Mouse (Mus musculus): Measurements from ENCODE around the gene Trim67. TPM values are rescaled to one million over a fixed set of nuclear protein-coding genes. Genes with fewer than 3 reads are reported as not detected.

Trim67 gene
- polyA plus RNA-seq, 1 experiment from 2014 or later = 30.8 TPM

DNA sequence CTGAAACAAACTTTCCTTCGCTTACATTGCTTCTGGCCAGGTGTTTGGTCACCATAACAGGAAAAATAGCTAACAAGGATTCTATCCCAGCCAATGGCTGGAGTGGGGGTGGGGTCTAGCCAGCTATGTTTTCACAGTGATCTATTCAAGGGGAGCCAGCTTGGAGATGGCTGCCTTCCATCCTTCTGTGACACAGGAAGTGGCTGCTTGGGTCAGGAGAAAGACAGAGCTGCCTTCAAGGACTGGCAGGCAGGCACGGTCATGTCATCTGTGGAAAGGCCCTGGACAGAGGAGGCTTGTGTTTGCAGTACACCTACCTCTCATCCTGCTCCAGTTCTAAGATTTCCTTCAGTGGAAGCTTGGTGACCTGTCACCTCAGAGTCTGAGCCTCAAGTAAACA, 20.5 kb upstream of the Trim67 start:
- no peak for ATAC-seq (replicated peaks)
- Histone ChIP-seq H3K4me2 (no peak overlapping the region), H3K27me3 (replicated peaks) (peaks cover 2% of the 10 kb centered on the region; the same call in 1 of the 2 replicates), H3K27ac (no peak overlapping the region), H3K36me3 (replicated peaks) (no peaks in the 10 kb centered on the region), H3K4me3 (no peak overlapping the region), H3K9me3 (no peaks in the 10 kb centered on the region), H3K9ac (no peak overlapping the region), H3K4me1 (no peaks in the 10 kb centered on the region)
- 74% methylated on average over 2 of the region's 2 CpGs for WGBS

- 14% methylated on average over 16 of the region's 16 CpGs for WGBS
- Histone ChIP-seq H3K4me3 (no peak overlapping the region), H3K4me2 (peak overlapping the region; percentile 39), H3K9ac (no peak overlapping the region), H3K27me3 (replicated peaks) (peaks cover 2% of the 10 kb centered on the region; the same call in 1 of the 2 replicates), H3K9me3 (no peaks in the 10 kb centered on the region), H3K27ac (no peak overlapping the region), H3K4me1 (peaks cover 6% of the 10 kb centered on the region), H3K36me3 (replicated peaks) (no peaks in the 10 kb centered on the region)
- ATAC-seq (replicated peaks) = no peak
These were observed 17.2 kb upstream of the Trim67 start for GRCm38 (mm10) chr8:124775695-124776094.

DNA sequence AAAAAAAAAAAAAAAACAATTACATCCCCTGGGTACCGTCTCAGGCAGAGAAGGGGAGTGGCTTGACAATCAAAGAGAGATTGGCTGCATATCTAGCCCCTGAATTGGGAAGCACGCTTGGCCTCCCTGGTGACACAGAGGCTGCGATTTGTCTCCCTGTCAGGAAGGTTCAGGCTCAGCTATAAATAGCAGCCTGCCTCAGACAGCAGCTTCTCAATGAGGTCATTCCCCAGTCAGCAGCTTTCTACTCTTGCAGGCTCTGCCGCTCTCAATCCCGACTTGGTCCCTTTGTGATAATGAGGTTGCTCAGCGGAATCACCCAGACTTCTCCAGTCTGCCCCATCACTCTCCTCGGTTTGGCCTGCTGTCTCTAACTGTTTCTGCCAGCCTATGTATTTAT, 12.7 kb upstream of the Trim67 start:
- ATAC-seq (replicated peaks) = peak; percentile 68
- peak overlapping the region; percentile 29; the same call in 1 of the 2 replicates for H3K9ac ChIP-seq
- WGBS = 6% methylated on average over 7 of the region's 7 CpGs
- H3K9me3 ChIP-seq = no peaks in the 10 kb centered on the region
- H3K36me3 ChIP-seq (replicated peaks) = no peaks in the 10 kb centered on the region
- peak overlapping the region; percentile 78 for H3K27ac ChIP-seq
- H3K4me1 ChIP-seq = peaks cover 11% of the 10 kb centered on the region
- no peak overlapping the region for H3K4me3 ChIP-seq
- peak overlapping the region; percentile 31 for H3K4me2 ChIP-seq
- H3K27me3 ChIP-seq (replicated peaks) = no peaks in the 10 kb centered on the region; the same call in 1 of the 2 replicates

GRCm38 (mm10) chr8:124782431-124782830, 10.5 kb upstream of the Trim67 start:
- Histone ChIP-seq H3K27me3 (replicated peaks) (no peaks in the 10 kb centered on the region; the same call in 1 of the 2 replicates), H3K36me3 (replicated peaks) (no peaks in the 10 kb centered on the region), H3K4me1 (peaks cover 11% of the 10 kb centered on the region), H3K9me3 (no peaks in the 10 kb centered on the region), H3K9ac (no peak overlapping the region), H3K27ac (no peak overlapping the region), H3K4me3 (no peak overlapping the region), H3K4me2 (no peak overlapping the region)
- WGBS = 85% methylated on average over 3 of the region's 3 CpGs
- no peak for ATAC-seq (replicated peaks)

DNA sequence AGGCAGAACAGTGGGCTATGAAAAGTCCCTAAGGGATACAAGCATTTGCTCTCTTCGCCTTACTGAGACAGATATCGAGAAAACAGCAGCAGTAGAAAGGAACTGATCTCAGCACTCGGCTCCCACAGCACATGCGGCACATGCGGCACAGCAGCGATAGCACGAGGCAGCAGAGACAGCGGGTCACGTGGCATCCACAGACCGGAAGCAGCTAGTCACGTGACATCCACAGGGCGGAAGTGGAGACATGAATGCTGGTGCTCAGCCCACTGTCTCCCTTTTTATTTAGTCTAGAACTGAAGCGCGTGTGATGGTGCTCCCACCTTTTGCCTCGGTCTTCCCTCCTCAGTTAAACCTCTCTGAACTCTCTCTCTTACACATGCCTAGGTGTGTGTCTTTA, 9.7 kb upstream of the Trim67 start:
- no peak overlapping the region for H3K4me3 ChIP-seq
- WGBS = 89% methylated on average over 15 of the region's 15 CpGs
- ATAC-seq (replicated peaks) = no peak

GRCm38 (mm10) chr8:124784613-124785012, 8.3 kb upstream of the Trim67 start:
- ATAC-seq (replicated peaks) = no peak
- H3K27me3 ChIP-seq (replicated peaks) = peaks cover 5% of the 10 kb centered on the region; the same call in 1 of the 2 replicates

More for the DNA sequence above, 9.7 kb upstream of the Trim67 start:
- Histone ChIP-seq H3K27me3 (replicated peaks) (no peaks in the 10 kb centered on the region), H3K4me1 (peaks cover 11% of the 10 kb centered on the region), H3K9ac (no peak overlapping the region), H3K36me3 (replicated peaks) (no peaks in the 10 kb centered on the region), H3K9me3 (no peaks in the 10 kb centered on the region), H3K4me2 (no peak overlapping the region), H3K27ac (no peak overlapping the region)

DNA sequence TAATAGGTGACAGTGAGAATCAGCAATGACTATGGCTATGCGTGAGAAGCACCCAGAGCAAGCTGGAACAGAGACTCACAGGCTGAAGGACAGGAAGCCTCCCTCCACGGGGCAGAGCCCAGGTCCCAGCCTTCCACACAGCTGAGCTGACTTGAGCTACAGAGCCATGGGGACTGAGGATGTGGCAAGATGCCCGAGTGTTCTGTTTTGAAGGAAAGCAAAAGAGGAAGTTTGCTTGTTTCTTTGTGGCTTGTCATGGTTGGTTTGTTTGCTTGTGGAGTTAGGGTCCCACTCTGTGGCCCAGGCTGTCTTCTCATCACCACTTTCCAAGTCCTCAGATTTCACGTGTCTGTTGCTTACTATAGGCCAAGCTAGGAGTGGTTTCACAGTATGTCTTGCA, 2.2 kb upstream of the Trim67 start:
- 78% methylated on average over 4 of the region's 4 CpGs for WGBS
- H3K9ac ChIP-seq = no peak overlapping the region
- H3K4me3 ChIP-seq = no peak overlapping the region
- 0 out of 2 replicates have a peak overlapping the region, but pooled peaks have one; percentile 96 for H3K27ac ChIP-seq
- no peaks in the 10 kb centered on the region for H3K36me3 ChIP-seq (replicated peaks)
- ATAC-seq (replicated peaks) = no peak
- H3K4me2 ChIP-seq = no peak overlapping the region
- H3K4me1 ChIP-seq = peaks cover 31% of the 10 kb centered on the region
- peaks cover 10% of the 10 kb centered on the region; the same call in 1 of the 2 replicates for H3K27me3 ChIP-seq (replicated peaks)
- no peaks in the 10 kb centered on the region for H3K9me3 ChIP-seq

More at GRCm38 (mm10) chr8:124784613-124785012, 8.3 kb upstream of the Trim67 start:
- H3K4me1 ChIP-seq = peaks cover 11% of the 10 kb centered on the region
- H3K27ac ChIP-seq = no peak overlapping the region
- no peaks in the 10 kb centered on the region for H3K9me3 ChIP-seq
- H3K9ac ChIP-seq = no peak overlapping the region
- H3K4me3 ChIP-seq = no peak overlapping the region
- 87% methylated on average over 13 of the region's 13 CpGs for WGBS
- H3K4me2 ChIP-seq = no peak overlapping the region
- H3K36me3 ChIP-seq (replicated peaks) = no peaks in the 10 kb centered on the region

DNA sequence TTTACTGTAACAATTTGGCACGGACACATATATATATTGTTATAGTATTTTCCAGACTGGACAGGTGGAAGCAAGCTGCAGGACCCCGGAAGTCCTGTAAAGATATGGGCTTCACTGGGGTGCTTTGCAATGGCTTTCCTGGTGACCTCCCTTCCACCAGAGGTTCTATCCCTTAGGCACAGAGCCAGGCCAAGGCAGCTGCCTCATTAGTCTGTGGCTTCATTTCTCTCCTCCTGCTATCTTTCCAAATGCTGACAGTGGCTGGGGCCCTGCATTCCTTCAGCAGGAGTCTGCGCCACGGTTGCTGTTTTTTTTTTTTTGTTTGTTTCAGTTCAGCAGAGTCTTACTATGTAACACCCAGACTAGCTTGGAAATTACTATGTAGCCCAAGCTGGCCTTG, 1.1 kb upstream of the Trim67 start:
- H3K4me3 ChIP-seq = peak overlapping the region; percentile 75
- H3K27me3 ChIP-seq (replicated peaks) = peaks cover 10% of the 10 kb centered on the region; the same call in 1 of the 2 replicates
- WGBS = 44% methylated on average over 4 of the region's 4 CpGs
- H3K9ac ChIP-seq = peak overlapping the region; percentile 54
- H3K36me3 ChIP-seq (replicated peaks) = no peaks in the 10 kb centered on the region
- no peaks in the 10 kb centered on the region for H3K9me3 ChIP-seq
- peak overlapping the region; percentile 96 for H3K27ac ChIP-seq
- no peak for ATAC-seq (replicated peaks)
- H3K4me1 ChIP-seq = peaks cover 42% of the 10 kb centered on the region
- peak overlapping the region; percentile 85 for H3K4me2 ChIP-seq

GRCm38 (mm10) chr8:124792186-124792585, 706 bp upstream of the Trim67 start:
- peaks cover 46% of the 10 kb centered on the region for H3K4me1 ChIP-seq
- peak overlapping the region; percentile 96 for H3K27ac ChIP-seq
- peak overlapping the region; percentile 85 for H3K4me2 ChIP-seq
- WGBS = 0% methylated on average over 32 of the region's 32 CpGs
- peak; percentile 59 for ATAC-seq (replicated peaks)
- H3K27me3 ChIP-seq (replicated peaks) = peaks cover 10% of the 10 kb centered on the region; the same call in 1 of the 2 replicates
- peak overlapping the region; percentile 54 for H3K9ac ChIP-seq
- no peaks in the 10 kb centered on the region for H3K36me3 ChIP-seq (replicated peaks)
- no peaks in the 10 kb centered on the region for H3K9me3 ChIP-seq
- H3K4me3 ChIP-seq = peak overlapping the region; percentile 75

DNA sequence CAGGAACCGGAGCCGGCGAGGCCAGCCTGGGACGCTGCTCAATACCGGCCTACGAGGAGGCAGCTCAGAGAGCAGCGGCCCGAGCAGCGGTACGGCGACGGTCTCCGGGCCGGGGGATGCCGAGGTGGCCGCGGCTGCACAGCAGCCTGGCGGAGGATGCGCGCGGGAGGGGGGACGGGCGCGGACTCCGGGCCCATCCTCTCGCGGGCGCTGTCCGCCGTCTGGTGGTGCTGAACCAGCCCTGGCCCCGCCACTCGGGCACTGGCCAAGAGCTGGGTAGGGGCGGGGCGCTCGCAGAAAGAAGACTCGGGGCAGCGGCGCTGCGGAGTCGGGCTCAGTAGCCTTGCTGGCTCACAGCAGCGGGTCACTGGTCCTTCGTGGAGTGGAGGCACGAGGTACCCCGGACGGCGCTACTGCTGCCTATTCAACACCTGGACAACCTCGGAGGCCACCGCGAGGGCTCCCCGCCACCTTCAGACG, 320 bp downstream of the Trim67 start:
- H3K9ac ChIP-seq = peak overlapping the region; percentile 86
- H3K4me2 ChIP-seq = peak overlapping the region; percentile 85
- peak overlapping the region; percentile 75 for H3K4me3 ChIP-seq
- peaks cover 55% of the 10 kb centered on the region for H3K4me1 ChIP-seq
- no peaks in the 10 kb centered on the region for H3K36me3 ChIP-seq (replicated peaks)
- H3K27ac ChIP-seq = peak overlapping the region; percentile 96
- peaks cover 10% of the 10 kb centered on the region; the same call in 1 of the 2 replicates for H3K27me3 ChIP-seq (replicated peaks)
- 0% methylated on average over 51 of the region's 51 CpGs for WGBS
- peak; percentile 78 for ATAC-seq (replicated peaks)
- H3K9me3 ChIP-seq = no peaks in the 10 kb centered on the region

GRCm38 (mm10) chr8:124793661-124794485, 981 bp downstream of the Trim67 start:
- WGBS = under 1% methylated on average over 80 of the region's 81 CpGs

DNA sequence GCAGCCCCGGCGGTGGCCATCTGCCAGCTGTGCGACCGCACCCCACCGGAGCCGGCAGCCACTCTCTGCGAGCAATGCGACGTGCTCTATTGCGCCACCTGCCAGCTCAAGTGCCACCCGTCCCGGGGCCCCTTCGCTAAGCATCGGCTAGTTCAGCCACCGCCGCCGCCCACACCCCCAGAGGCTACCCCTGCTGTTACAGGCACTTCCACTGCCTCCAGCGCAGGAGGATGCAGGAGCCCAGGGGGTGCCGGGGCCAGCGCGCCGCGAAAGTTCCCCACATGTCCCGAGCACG, 1.5 kb downstream of the Trim67 start:
- Histone ChIP-seq H3K36me3 (replicated peaks) (no peaks in the 10 kb centered on the region), H3K27me3 (replicated peaks) (peaks cover 6% of the 10 kb centered on the region; the same call in 1 of the 2 replicates), H3K9ac (peak overlapping the region; percentile 86), H3K4me1 (peaks cover 67% of the 10 kb centered on the region), H3K9me3 (no peaks in the 10 kb centered on the region), H3K27ac (peak overlapping the region; percentile 96), H3K4me2 (peak overlapping the region; percentile 85), H3K4me3 (peak overlapping the region; percentile 75)
- under 1% methylated on average over 25 of the region's 25 CpGs for WGBS
- ATAC-seq (replicated peaks) = peak; percentile 18; the same call in 1 of the 2 replicates

More at GRCm38 (mm10) chr8:124793661-124794485, 981 bp downstream of the Trim67 start:
- H3K27me3 ChIP-seq (replicated peaks) = peaks cover 10% of the 10 kb centered on the region; the same call in 1 of the 2 replicates
- peak overlapping the region; percentile 75 for H3K4me3 ChIP-seq
- H3K4me1 ChIP-seq = peaks cover 62% of the 10 kb centered on the region
- peak overlapping the region; percentile 86 for H3K9ac ChIP-seq
- H3K9me3 ChIP-seq = no peaks in the 10 kb centered on the region
- no peaks in the 10 kb centered on the region for H3K36me3 ChIP-seq (replicated peaks)
- ATAC-seq (replicated peaks) = peak; percentile 28
- H3K27ac ChIP-seq = peak overlapping the region; percentile 96
- H3K4me2 ChIP-seq = peak overlapping the region; percentile 85

All from midbrain, embryonic 15.5 days (tissue).